Mouse (Mus musculus): ENCODE results near the gene Itgb3. TPM values are rescaled to one million over a fixed set of nuclear protein-coding genes. Genes with fewer than 3 reads are reported as not detected.

Gene Itgb3
- polyA plus RNA-seq, 1 experiment = not detected

DNA sequence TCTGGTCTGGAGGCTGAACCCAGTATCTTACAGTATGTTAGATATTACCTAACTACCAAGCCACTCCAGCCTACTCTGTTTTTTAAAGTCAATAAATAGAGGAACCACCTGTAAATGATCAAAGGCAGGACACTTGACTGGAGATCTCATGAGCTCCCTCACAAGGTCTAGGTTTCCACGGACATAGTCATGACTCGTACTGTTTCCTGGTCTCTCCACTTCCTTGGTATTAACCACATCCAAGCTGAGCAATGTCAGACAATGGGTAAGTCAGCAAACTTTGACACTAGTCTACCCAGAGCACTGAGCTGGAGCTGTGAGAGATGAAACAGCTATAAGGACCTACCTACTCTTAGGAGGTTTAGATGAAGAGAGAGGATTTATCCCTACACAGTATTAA lies 31.1 kb downstream of the Itgb3 start:
- H3K4me1 ChIP-seq (ENCODE audit: control insufficient read depth, insufficient read depth, low read length) = no peaks in the 10 kb centered on the region
- H3K27ac ChIP-seq (ENCODE audit: insufficient read depth, low read depth, low read length) = no peak overlapping the region
- TF ChIP-seq POLR2A (IDR thresholded peaks at IDR 0.05; ENCODE audit: insufficient read depth, low read depth, low read length) = no peak
- no peak for TF ChIP-seq CTCF (IDR thresholded peaks at IDR 0.05; ENCODE audit: insufficient read depth, low read depth, low read length)
- 81% methylated on average over 2 of the region's 2 CpGs for WGBS
- H3K4me3 ChIP-seq (ENCODE audit: insufficient read depth, low read depth, low read length) = no peak overlapping the region

DNA sequence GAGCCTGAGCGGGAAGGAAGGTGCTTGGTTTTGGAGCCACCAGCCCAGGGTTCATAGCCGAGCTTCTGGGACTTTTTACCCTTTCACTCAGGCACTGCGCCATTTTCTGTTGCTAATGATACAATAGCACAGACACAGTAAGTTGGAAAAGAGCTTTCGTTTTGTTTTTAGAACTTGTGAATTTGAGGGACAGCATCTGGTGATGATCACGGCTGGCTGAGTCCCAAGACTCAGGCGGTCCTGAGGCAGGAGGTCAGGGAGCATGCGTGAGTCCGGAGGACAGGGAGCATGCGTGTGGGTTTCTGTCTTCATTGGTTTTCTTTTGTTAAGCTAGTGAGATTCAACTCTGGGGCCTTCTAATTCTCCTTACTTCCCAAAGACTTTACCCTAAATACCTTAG lies 31.8 kb downstream of the Itgb3 start:
- H3K27ac ChIP-seq (ENCODE audit: insufficient read depth, low read depth, low read length) = no peak overlapping the region

DNA sequence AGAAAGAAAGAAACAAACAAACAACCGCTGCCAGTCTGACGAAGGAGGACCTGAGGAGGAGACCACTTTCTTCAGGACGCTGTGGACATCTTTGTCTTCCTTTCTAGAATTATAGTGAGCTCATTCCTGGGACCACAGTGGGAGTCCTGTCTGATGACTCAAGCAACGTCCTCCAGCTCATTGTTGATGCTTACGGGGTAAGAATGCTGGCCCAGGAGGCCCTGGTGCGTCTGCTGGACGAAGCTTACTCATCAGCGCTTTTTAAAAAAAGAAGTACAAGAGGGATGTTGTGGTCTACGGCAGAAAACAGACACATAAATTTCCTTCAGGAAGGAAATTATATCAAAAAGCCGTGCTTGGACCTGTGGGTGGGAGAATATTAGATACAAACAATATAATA lies 33.1 kb downstream of the Itgb3 start:
- no peak overlapping the region for H3K4me3 ChIP-seq (ENCODE audit: insufficient read depth, low read depth, low read length)
- 72% methylated on average over 10 of the region's 10 CpGs for WGBS
- H3K27ac ChIP-seq (ENCODE audit: insufficient read depth, low read depth, low read length) = no peak overlapping the region
- no peaks in the 10 kb centered on the region for H3K4me1 ChIP-seq (ENCODE audit: control insufficient read depth, insufficient read depth, low read length)
- no peak for TF ChIP-seq CTCF (IDR thresholded peaks at IDR 0.05; ENCODE audit: insufficient read depth, low read depth, low read length)
- TF ChIP-seq POLR2A (IDR thresholded peaks at IDR 0.05; ENCODE audit: insufficient read depth, low read depth, low read length) = no peak

More for the DNA sequence above, 31.8 kb downstream of the Itgb3 start:
- 91% methylated on average over 9 of the region's 9 CpGs for WGBS
- TF ChIP-seq POLR2A (IDR thresholded peaks at IDR 0.05; ENCODE audit: insufficient read depth, low read depth, low read length) = no peak
- TF ChIP-seq CTCF (IDR thresholded peaks at IDR 0.05; ENCODE audit: insufficient read depth, low read depth, low read length) = no peak
- H3K4me3 ChIP-seq (ENCODE audit: insufficient read depth, low read depth, low read length) = no peak overlapping the region
- H3K4me1 ChIP-seq (ENCODE audit: control insufficient read depth, insufficient read depth, low read length) = no peaks in the 10 kb centered on the region

DNA sequence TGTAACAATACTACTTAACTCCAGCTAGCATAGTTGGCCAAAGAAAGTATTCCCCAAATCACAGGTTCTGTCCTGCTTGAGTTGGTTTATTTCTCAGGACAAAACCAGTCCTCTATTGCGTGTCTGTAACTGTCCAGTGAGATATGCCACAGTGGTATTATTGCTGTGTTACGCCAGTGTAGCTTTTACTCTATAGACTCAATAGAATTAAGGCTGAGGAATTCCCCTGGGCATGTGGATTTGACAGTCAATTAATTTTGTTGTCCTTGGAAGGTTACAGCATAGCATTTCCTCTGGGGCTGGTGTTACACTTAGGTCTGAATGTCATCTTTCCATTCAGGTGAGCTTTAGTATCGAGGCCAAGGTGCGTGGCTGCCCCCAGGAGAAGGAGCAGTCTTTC lies 35.4 kb downstream of the Itgb3 start:
- no peaks in the 10 kb centered on the region for H3K4me1 ChIP-seq (ENCODE audit: control insufficient read depth, insufficient read depth, low read length)
- TF ChIP-seq POLR2A (IDR thresholded peaks at IDR 0.05; ENCODE audit: insufficient read depth, low read depth, low read length) (no peak), CTCF (IDR thresholded peaks at IDR 0.05; ENCODE audit: insufficient read depth, low read depth, low read length) (no peak)
- whole genome bisulfite sequencing = 96% methylated on average over 4 of the region's 4 CpGs
- no peak overlapping the region for H3K4me3 ChIP-seq (ENCODE audit: insufficient read depth, low read depth, low read length)
- no peak overlapping the region for H3K27ac ChIP-seq (ENCODE audit: insufficient read depth, low read depth, low read length)

DNA sequence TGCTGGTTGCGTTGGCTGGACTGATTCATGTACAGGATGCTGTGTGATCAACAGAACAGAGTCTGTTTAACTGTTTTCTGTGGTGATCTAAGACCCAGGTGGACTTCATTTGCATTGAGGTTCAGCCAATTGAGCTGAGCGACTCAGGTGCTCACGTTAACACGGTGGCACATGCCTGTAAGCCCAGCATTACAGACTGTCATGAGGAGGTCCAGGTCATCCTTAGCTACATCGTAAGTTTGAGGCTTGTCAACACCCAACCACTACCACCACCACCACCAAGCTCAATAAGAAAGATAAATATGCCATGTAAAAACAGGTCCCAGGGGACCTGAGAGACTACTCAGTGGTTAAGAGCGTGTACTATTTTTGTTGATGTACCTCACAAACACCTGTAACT lies 37.6 kb downstream of the Itgb3 start:
- 97% methylated on average over 6 of the region's 6 CpGs for WGBS
- Histone ChIP-seq H3K4me3 (ENCODE audit: insufficient read depth, low read depth, low read length) (no peak overlapping the region), H3K4me1 (ENCODE audit: control insufficient read depth, insufficient read depth, low read length) (no peaks in the 10 kb centered on the region), H3K27ac (ENCODE audit: insufficient read depth, low read depth, low read length) (no peak overlapping the region)
- no peak for TF ChIP-seq POLR2A (IDR thresholded peaks at IDR 0.05; ENCODE audit: insufficient read depth, low read depth, low read length)
- TF ChIP-seq CTCF (IDR thresholded peaks at IDR 0.05; ENCODE audit: insufficient read depth, low read depth, low read length) = no peak

DNA sequence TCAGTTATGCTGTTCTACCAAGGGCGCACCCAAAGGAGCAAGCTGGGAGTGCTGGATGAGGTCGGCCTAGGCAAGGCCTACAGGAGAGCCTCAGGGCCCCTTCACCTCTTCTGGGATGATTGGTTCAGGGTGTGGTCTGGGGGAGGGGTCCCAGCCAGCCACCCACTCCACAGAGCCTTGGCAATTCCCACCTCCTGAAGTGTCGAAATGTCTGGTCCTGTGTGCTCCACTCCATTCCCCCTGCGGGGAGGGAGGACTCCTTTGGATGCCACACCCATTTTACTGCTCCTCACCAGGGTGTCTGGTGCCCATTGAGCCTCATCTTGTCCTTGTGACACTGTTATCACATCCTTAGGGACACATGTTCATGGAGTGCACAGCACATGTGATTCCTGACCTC lies 38.4 kb downstream of the Itgb3 start:
- no peaks in the 10 kb centered on the region for H3K4me1 ChIP-seq (ENCODE audit: control insufficient read depth, insufficient read depth, low read length)
- no peak for TF ChIP-seq POLR2A (IDR thresholded peaks at IDR 0.05; ENCODE audit: insufficient read depth, low read depth, low read length)
- no peak for TF ChIP-seq CTCF (IDR thresholded peaks at IDR 0.05; ENCODE audit: insufficient read depth, low read depth, low read length)
- no peak overlapping the region for H3K27ac ChIP-seq (ENCODE audit: insufficient read depth, low read depth, low read length)
- 87% methylated on average over 4 of the region's 4 CpGs for WGBS
- no peak overlapping the region for H3K4me3 ChIP-seq (ENCODE audit: insufficient read depth, low read depth, low read length)

DNA sequence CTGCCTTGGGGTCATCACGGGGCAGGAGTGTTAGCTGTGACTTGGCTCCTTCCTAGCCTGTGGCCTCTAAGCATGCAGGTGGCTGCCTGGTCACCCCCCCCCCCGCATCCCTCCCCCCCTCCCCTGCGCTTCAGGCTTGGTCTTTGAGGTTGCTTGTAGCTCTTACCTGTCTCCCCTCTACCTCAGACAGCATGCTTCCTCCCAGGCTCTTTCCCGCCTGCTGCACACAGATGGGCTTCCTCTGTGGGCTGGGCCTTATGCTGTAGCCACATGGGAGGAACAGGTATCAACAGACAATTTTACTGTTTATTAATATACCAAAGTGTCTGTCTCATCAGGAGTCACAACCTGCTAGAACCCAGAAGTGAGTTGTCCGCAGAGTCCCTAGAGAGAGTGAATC lies 38.8 kb downstream of the Itgb3 start:
- no peak for TF ChIP-seq CTCF (IDR thresholded peaks at IDR 0.05; ENCODE audit: insufficient read depth, low read depth, low read length)
- no peak for TF ChIP-seq POLR2A (IDR thresholded peaks at IDR 0.05; ENCODE audit: insufficient read depth, low read depth, low read length)
- no peak overlapping the region for H3K4me3 ChIP-seq (ENCODE audit: insufficient read depth, low read depth, low read length)
- H3K27ac ChIP-seq (ENCODE audit: insufficient read depth, low read depth, low read length) = no peak overlapping the region
- H3K4me1 ChIP-seq (ENCODE audit: control insufficient read depth, insufficient read depth, low read length) = no peaks in the 10 kb centered on the region
- 88% methylated on average over 5 of the region's 5 CpGs for WGBS

DNA sequence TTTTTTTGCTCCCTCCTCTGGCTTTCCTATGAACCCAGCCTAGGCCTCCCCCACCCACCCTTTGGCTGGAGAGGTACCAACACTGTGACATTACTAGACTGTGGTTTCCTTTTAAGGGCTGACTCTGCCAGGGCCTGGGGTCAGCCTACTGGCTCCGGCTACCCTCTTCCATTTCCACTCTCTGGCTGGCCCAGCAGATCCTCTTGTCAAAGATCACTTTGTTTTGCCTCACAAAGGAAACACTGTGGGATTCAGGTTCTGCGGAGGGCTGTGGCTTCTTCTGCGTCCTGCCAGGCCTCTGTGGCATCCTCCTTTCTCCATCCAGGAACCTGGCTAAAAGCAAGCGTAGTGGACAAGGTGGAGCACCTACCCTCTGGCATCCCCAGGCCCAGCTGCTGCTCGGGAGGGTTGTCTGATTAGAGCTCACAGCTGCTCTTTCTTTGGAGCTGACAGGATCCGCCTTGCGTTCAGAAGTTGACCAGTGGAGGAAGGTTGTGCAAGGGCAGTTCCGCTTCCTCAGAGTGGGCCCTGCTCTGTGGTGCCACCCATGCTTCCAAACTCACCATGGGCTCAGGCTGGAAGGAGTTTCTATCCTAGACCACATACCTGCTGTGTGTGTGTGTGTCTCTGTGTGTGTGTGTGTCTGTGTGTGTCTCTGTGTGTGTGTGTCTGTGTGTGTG lies 39.5 kb downstream of the Itgb3 start:
- TF ChIP-seq CTCF (IDR thresholded peaks at IDR 0.05; ENCODE audit: insufficient read depth, low read depth, low read length) (no peak), POLR2A (IDR thresholded peaks at IDR 0.05; ENCODE audit: insufficient read depth, low read depth, low read length) (no peak)
- 74% methylated on average over 8 of the region's 8 CpGs for WGBS
- Histone ChIP-seq H3K4me1 (ENCODE audit: control insufficient read depth, insufficient read depth, low read length) (no peaks in the 10 kb centered on the region), H3K4me3 (ENCODE audit: insufficient read depth, low read depth, low read length) (no peak overlapping the region), H3K27ac (ENCODE audit: insufficient read depth, low read depth, low read length) (no peak overlapping the region)

DNA sequence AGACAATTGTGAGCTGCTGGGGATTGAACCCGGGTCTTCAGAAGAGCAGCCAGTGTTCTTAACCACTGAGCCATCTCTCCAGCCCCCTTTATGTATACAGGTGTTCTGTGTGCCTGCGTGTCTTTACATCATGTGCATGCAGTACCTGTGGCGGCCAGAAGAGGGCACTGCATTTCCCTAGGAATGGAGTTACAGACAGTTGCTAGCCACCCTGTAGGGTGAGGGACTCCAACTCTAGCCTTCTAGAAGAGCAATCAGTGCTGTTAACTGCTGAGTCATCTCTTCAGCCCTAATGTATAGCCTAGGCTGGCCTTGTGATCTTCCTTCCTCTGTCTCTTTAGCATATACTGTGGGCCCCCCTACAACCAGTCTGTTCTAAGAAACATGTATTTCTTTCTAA lies 40.8 kb downstream of the Itgb3 start:
- 73% methylated on average over 3 of the region's 3 CpGs for WGBS
- no peaks in the 10 kb centered on the region for H3K4me1 ChIP-seq (ENCODE audit: control insufficient read depth, insufficient read depth, low read length)
- no peak overlapping the region for H3K4me3 ChIP-seq (ENCODE audit: insufficient read depth, low read depth, low read length)
- H3K27ac ChIP-seq (ENCODE audit: insufficient read depth, low read depth, low read length) = no peak overlapping the region
- TF ChIP-seq POLR2A (IDR thresholded peaks at IDR 0.05; ENCODE audit: insufficient read depth, low read depth, low read length) (no peak), CTCF (IDR thresholded peaks at IDR 0.05; ENCODE audit: insufficient read depth, low read depth, low read length) (peak; percentile 22; the same call in 1 of the 2 replicates)
